Mouse (Mus musculus) lung, embryonic 16.5 days (tissue): ENCODE results near the gene Spdef. TPM values are rescaled to one million over a fixed set of nuclear protein-coding genes. Genes with fewer than 3 reads are reported as not detected.

ENCODE experiments used
- ATAC-seq: fragments of 200-750 bp; cut with Nextera tagmentation; 2 replicates; pipeline ENCODE4 v1.8.0; 2017; ENCODE audit warnings: low read depth, mild to moderate bottlenecking, moderate library complexity
- H3K27ac ChIP-seq: fragments of 300-500 bp; sonication (generic); 2 replicates; pipeline ENCODE4 v1.5.1; 2014; ENCODE audit warnings: mild to moderate bottlenecking, control low read depth, low read length
- H3K27me3 ChIP-seq: fragments of 300-500 bp; sonication (generic); 2 replicates; pipeline ENCODE4 v1.6.1; 2014; ENCODE audit warnings: low read depth, low read length, mixed read lengths; ENCODE audit not compliant: control insufficient read depth, insufficient read depth
- H3K36me3 ChIP-seq: fragments of 300-500 bp; sonication (generic); 2 replicates; pipeline ENCODE4 v1.6.1; 2014; ENCODE audit warnings: low read length; ENCODE audit not compliant: control insufficient read depth, insufficient read depth
- H3K4me1 ChIP-seq: fragments of 300-500 bp; sonication (generic); replicated peaks from 2 replicates; pipeline ENCODE4 v1.6.1; 2014; ENCODE audit warnings: low read length, mixed read lengths; ENCODE audit not compliant: control insufficient read depth, insufficient read depth
- H3K4me2 ChIP-seq: fragments of 300-500 bp; sonication (generic); 2 replicates; pipeline ENCODE4 v1.6.1; 2014; ENCODE audit warnings: low read depth, low read length, control low read depth
- H3K4me3 ChIP-seq: fragments of 300-500 bp; sonication (generic); 2 replicates; pipeline ENCODE4 v1.5.1; 2014; ENCODE audit warnings: mild to moderate bottlenecking, low read length, control low read depth
- H3K9ac ChIP-seq: fragments of 300-500 bp; sonication (generic); 2 replicates; pipeline ENCODE4 v1.6.1; 2014; ENCODE audit warnings: low read length, control low read depth
- H3K9me3 ChIP-seq: fragments of 300-500 bp; sonication (generic); 2 replicates; pipeline ENCODE4 v1.6.1; 2016; ENCODE audit warnings: low read length; ENCODE audit not compliant: control insufficient read depth
- WGBS: fragments of 180-500 bp; shearing (Covaris S2); extraction: QIAGEN DNeasy Blood & Tissue Kit; methylation state at CpG from one replicate; pipeline ENCODE4 v1.1.7; 2014; 5-methylcytosine and 5-hydroxymethylcytosine counted together
- polyA plus RNA-seq: library from polyadenylated mRNA; unstranded; fragments of >200 nt; fragmentation: Nextera tagmentation; extraction: Ambion mirVana; gene quantifications from 2 replicates; pipeline ENCODE4 v1.2.1, GENCODE M21; 2015

Gene Spdef
- 2.4 and 2.6 TPM in 2 replicates for polyA plus RNA-seq

DNA sequence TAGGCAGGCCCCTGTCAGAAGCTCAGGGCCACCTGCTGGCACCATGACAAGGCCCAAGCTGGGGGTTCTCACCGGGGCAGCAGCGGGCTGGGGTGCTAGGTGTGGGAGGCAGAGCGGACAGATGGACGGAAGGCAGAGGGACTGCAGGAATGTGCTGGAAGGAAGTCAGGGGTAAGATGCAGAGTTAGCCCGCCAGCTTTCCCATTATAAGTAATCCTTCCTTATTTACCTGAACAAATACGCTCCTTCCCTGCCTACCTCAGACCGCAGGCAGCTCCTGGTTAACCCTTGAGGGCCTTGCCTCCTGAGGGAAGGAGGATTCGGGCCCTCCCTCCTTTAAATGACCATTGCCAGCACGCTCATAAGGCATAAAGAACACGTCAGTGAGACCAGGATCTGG, at the start of gene Spdef:
Spdef (minus strand) TSS at position 186 of the 400 bp plus-strand sequence.
- H3K4me2 ChIP-seq, result peak within 1 kb of the TSS; percentile 38; the same call in 1 of the 2 replicates
- no peaks in the 10 kb centered on the region for H3K9me3 ChIP-seq
- peak within 1 kb of the TSS; percentile 21; the same call in 1 of the 2 replicates for H3K4me3 ChIP-seq
- H3K27me3 ChIP-seq, result no peaks in the 10 kb centered on the region
- peak within 1 kb of the TSS; percentile 50; the same call in 1 of the 2 replicates for H3K9ac ChIP-seq
- 43% methylated on average over 10 of the region's 10 CpGs for WGBS
- 0 out of 2 replicates have a peak, but pooled peaks have one; percentile 15 for ATAC-seq
- H3K4me1 ChIP-seq, result peaks cover 13% of the 10 kb centered on the region
- no peaks in the 10 kb centered on the region for H3K36me3 ChIP-seq
- no peak within 1 kb of the TSS for H3K27ac ChIP-seq

DNA sequence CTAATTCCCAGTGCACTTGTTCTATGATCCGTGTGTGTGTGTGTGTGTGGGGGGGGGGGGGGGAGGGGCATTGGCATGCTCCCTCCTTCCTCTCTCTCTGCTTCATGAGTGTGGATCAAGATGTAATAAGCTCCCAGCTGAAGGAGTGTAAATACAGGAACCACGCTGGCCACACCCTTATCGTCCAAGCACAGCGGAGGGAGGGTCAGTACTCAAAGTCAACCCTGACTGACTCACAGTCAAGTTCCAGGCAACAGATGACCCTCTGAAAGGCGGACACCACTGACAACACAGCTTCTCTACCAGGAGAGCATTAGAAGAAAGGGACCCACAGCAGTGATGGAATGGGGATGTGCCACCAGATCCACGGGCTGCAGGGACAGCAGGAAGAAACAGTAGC, 49.1 kb upstream of the Spdef start:
- H3K27ac ChIP-seq, result no peak overlapping the region
- ATAC-seq, result peak; percentile 38; the same call in 1 of the 2 replicates

DNA sequence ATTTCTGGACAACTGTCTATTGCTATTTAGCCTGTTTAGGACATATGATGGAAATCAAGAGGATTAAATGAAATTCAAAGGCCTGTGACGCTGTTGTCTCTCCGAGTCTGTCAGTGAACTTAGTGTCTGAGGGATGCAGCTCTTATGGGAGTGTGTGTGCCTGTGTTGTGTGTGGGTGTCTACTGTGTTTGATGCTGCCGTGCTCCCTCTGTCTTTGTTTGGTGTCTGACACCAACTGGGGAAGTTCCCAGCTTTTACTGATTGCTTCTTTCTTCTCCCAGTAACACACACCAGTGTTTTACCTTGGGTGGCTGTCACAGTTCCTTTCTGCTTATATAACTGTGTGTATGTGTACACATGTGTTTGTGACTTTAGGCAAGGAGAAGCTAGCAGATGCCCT, 45.4 kb upstream of the Spdef start:
- no peaks in the 10 kb centered on the region for H3K27me3 ChIP-seq
- 89% methylated on average over 3 of the region's 3 CpGs for WGBS
- H3K9ac ChIP-seq, result no peak overlapping the region
- H3K36me3 ChIP-seq, result peaks cover 2% of the 10 kb centered on the region; the same call in 1 of the 2 replicates
- no peak for ATAC-seq
- no peaks in the 10 kb centered on the region for H3K9me3 ChIP-seq
- no peak overlapping the region for H3K4me3 ChIP-seq
- peaks cover 4% of the 10 kb centered on the region for H3K4me1 ChIP-seq
- no peak overlapping the region for H3K27ac ChIP-seq
- H3K4me2 ChIP-seq, result no peak overlapping the region

More for the DNA sequence above, 49.1 kb upstream of the Spdef start:
- no peaks in the 10 kb centered on the region for H3K9me3 ChIP-seq
- no peak overlapping the region for H3K9ac ChIP-seq
- 47% methylated on average over 6 of the region's 6 CpGs for WGBS
- peaks cover 2% of the 10 kb centered on the region for H3K36me3 ChIP-seq
- no peaks in the 10 kb centered on the region for H3K27me3 ChIP-seq
- H3K4me3 ChIP-seq, result no peak overlapping the region
- H3K4me1 ChIP-seq, result peaks cover 4% of the 10 kb centered on the region
- no peak overlapping the region for H3K4me2 ChIP-seq

DNA sequence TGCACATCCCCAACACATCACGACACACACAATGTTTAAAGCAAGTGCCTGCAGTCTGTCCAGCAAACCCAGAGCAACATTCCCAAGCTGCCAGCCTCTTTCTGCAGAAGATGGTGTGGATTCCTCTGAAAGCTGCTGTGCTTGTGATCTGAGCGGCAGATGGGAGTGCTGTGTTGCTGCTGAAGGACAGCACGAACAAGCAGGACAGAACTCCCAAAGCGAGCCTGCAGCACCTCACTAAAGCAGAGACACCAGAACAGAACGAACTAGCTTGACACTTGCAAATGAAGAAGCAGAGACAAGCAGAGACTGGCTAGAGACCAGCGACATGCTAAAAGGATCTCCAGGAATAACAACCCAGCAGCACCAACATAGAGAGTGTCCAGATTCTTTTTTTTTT, 42.9 kb upstream of the Spdef start:
- Histone ChIP-seq H3K4me2 (no peak overlapping the region), H3K27ac (no peak overlapping the region), H3K27me3 (no peaks in the 10 kb centered on the region), H3K4me3 (no peak overlapping the region), H3K9ac (no peak overlapping the region), H3K9me3 (no peaks in the 10 kb centered on the region), H3K36me3 (peaks cover 4% of the 10 kb centered on the region; the same call in 1 of the 2 replicates), H3K4me1 (no peaks in the 10 kb centered on the region)
- WGBS, result 78% methylated on average over 6 of the region's 6 CpGs
- ATAC-seq, result no peak

DNA sequence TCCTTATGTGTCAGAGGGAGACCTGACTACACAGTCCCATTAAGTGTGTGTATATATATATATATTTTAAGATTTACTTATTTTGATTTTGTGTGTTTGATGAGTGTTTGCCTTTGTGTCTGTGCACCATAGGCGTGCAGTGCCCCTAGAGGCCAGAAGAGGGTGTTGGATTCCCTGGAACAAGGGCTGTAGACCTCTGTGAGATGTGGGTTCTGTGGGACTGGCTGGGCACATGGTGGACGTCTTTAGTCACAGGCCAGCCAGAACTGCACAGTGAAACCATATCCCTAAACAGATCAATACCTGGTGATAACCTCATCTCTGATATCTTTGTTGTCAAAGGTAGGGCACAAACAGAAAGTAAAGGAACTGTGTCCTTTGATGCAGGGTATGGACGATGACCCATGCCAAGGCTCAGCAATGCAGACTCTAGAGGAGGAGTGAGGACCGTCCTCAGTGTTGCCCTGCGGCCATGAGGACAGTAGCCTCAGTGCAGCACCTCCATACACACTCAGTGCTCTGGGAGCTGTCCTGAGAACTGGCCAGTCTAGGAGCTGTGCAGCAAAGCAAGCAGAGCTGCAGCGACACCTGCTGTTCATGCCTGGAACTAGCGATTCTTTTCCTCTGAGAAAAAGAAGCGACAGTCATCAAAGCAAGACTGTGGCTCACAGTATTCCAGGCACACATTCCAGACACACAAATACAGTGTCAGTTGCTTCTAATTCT, 40.2 kb upstream of the Spdef start:
- Histone ChIP-seq H3K4me3 (no peak overlapping the region), H3K4me1 (no peaks in the 10 kb centered on the region), H3K27me3 (no peaks in the 10 kb centered on the region), H3K9me3 (peaks cover 2% of the 10 kb centered on the region; the same call in 1 of the 2 replicates), H3K27ac (no peak overlapping the region), H3K4me2 (no peak overlapping the region), H3K9ac (no peak overlapping the region), H3K36me3 (peaks cover 15% of the 10 kb centered on the region)
- peak; percentile 72; the same call in 1 of the 2 replicates for ATAC-seq
- 63% methylated on average over 8 of the region's 8 CpGs for WGBS

DNA sequence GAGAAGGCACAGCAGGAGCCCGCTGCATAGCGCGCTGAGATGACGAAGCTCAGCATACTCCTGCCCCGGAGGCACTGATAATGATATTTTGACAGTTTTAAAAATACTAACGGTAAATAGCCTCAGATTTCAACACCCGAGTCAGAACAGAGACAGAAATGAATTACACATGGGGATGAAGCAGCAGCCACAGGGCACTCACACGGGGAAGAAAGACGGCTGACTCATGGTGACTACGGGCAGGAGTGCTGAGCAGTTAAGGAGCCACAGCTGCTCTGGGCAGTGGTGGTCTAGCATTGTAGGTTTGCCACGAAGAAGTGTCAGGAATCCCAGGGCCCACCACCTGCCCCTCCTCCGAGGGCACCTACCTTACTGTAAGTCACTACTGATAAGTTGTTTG, 38.8 kb upstream of the Spdef start:
- Histone ChIP-seq H3K27ac (no peak overlapping the region), H3K4me1 (no peaks in the 10 kb centered on the region)

DNA sequence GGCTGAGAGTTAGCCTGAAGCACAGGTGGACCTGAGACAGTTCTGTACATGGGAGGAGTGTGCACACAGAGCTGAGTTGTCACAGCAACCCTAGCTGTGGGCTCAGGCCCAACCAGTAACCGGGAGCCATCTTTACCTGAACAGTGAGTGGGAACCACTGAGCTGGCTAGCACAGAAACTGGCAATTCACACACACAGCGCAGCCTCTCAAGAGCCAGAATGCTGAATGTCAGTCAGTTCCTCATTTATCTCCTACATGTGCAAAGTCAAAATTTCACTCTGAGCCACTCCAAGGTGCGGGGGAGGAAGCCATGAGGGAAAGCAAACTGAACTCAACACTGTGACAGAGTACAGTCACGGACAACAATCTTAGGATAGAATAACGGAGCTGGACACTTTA, 38.4 kb upstream of the Spdef start:
- ATAC-seq, result no peak
- Histone ChIP-seq H3K27ac (no peak overlapping the region), H3K27me3 (no peaks in the 10 kb centered on the region), H3K36me3 (peaks cover 15% of the 10 kb centered on the region), H3K9me3 (peaks cover 2% of the 10 kb centered on the region; the same call in 1 of the 2 replicates), H3K9ac (no peak overlapping the region), H3K4me1 (no peaks in the 10 kb centered on the region), H3K4me2 (no peak overlapping the region), H3K4me3 (no peak overlapping the region)
- WGBS, result 82% methylated on average over 5 of the region's 5 CpGs

More for the DNA sequence above, 38.8 kb upstream of the Spdef start:
- H3K9ac ChIP-seq, result no peak overlapping the region
- no peak for ATAC-seq
- no peak overlapping the region for H3K4me3 ChIP-seq
- 87% methylated on average over 12 of the region's 12 CpGs for WGBS
- peaks cover 15% of the 10 kb centered on the region for H3K36me3 ChIP-seq
- H3K27me3 ChIP-seq, result no peaks in the 10 kb centered on the region
- no peak overlapping the region for H3K4me2 ChIP-seq
- H3K9me3 ChIP-seq, result peaks cover 2% of the 10 kb centered on the region; the same call in 1 of the 2 replicates

DNA sequence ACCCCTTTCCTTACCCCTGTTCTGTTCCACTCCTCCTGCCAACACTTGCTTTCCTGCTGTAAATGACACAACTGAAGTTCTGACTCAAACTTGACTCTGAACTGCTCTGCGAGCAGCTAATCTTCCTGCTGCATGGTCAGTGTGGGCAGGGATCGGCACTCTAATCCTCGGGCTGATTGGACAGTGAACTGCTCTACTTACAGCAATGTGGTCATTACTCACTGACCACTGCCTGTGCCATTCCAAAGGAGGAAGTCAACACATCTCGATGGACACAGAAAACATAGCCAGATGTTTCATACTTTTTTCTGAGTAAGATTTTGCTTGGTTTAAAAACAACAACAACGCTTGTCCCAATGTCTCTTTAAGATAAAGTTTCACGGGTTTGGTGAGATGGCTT, 36.3 kb upstream of the Spdef start:
- WGBS, result 93% methylated on average over 6 of the region's 6 CpGs
- H3K36me3 ChIP-seq, result peaks cover 15% of the 10 kb centered on the region
- no peaks in the 10 kb centered on the region for H3K27me3 ChIP-seq

DNA sequence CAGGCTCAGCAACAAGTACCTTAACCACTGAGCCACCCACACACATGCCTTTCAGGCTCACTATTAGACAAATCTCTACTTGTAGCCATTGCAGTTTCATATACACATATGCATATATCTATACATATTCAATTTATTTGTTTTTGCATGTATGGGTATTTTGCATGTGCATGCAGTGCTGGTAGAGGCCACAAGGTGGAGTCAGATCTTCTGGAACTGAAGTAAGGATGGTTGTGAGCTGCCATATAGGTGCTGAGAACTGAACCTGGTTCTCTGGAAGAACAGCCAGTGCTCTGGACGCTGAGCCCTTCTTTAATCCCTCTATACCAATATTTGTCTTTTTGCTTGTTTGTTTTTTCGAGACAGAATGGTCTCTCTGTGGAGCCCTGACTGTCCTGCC, 35.7 kb upstream of the Spdef start:
- Histone ChIP-seq H3K27ac (no peak overlapping the region), H3K4me2 (no peak overlapping the region), H3K4me3 (no peak overlapping the region), H3K4me1 (no peaks in the 10 kb centered on the region), H3K36me3 (peaks cover 15% of the 10 kb centered on the region), H3K9ac (no peak overlapping the region), H3K9me3 (peaks cover 2% of the 10 kb centered on the region; the same call in 1 of the 2 replicates), H3K27me3 (no peaks in the 10 kb centered on the region)
- 82% methylated on average over 2 of the region's 2 CpGs for WGBS
- no peak for ATAC-seq

More for the DNA sequence above, 36.3 kb upstream of the Spdef start:
- ATAC-seq, result no peak
- no peak overlapping the region for H3K9ac ChIP-seq
- peaks cover 2% of the 10 kb centered on the region; the same call in 1 of the 2 replicates for H3K9me3 ChIP-seq
- no peak overlapping the region for H3K27ac ChIP-seq
- no peak overlapping the region for H3K4me3 ChIP-seq
- H3K4me1 ChIP-seq, result no peaks in the 10 kb centered on the region
- no peak overlapping the region for H3K4me2 ChIP-seq
